Mouse (Mus musculus) forebrain, embryonic 10.5 days (tissue): ENCODE data around the gene Twf1. TPM values are rescaled to one million over a fixed set of nuclear protein-coding genes. Genes with fewer than 3 reads are reported as not detected.

Experiments used
- DNase-seq: peaks from one replicate; pipeline ENCODE4 v3.0.0-alpha.2; 2017; ENCODE audit warnings: low spot score; ENCODE audit errors: extremely low spot score
- H3K27ac ChIP-seq: fragments of 300-500 bp; sonication (generic); 2 replicates; pipeline ENCODE4 v1.5.1; 2016; ENCODE audit warnings: mild to moderate bottlenecking
- H3K27me3 ChIP-seq: fragments of 300-500 bp; sonication (generic); 2 replicates; pipeline ENCODE4 v1.6.1; 2016; ENCODE audit warnings: mild to moderate bottlenecking; ENCODE audit not compliant: poor library complexity, severe bottlenecking
- H3K36me3 ChIP-seq: fragments of 300-500 bp; sonication (generic); replicated peaks from 2 replicates; pipeline ENCODE4 v1.6.1; 2016; ENCODE audit warnings: mild to moderate bottlenecking, moderate library complexity
- H3K4me1 ChIP-seq: fragments of 300-500 bp; sonication (generic); 2 replicates; pipeline ENCODE4 v1.6.1; 2016
- H3K4me3 ChIP-seq: fragments of 300-500 bp; sonication (generic); 2 replicates; pipeline ENCODE4 v1.5.1; 2016; ENCODE audit warnings: mild to moderate bottlenecking, moderate library complexity
- H3K9me3 ChIP-seq: fragments of 300-500 bp; sonication (generic); 2 replicates; pipeline ENCODE4 v1.6.1; 2016; ENCODE audit warnings: mild to moderate bottlenecking, moderate library complexity
- WGBS: fragments of 180-500 bp; shearing (Covaris S2); methylation state at CpG from one replicate; pipeline ENCODE4 v1.1.7; 2016; 5-methylcytosine and 5-hydroxymethylcytosine counted together
- polyA plus RNA-seq: library from polyadenylated mRNA; unstranded; fragments of >200 nt; fragmentation: Nextera tagmentation; extraction: Ambion mirVana; gene quantifications from 2 replicates; pipeline ENCODE4 v1.2.1, GENCODE M21; 2016

The Twf1 gene
- polyA plus RNA-seq, 1 experiment from 2014 or later, result 84.0 TPM

DNA sequence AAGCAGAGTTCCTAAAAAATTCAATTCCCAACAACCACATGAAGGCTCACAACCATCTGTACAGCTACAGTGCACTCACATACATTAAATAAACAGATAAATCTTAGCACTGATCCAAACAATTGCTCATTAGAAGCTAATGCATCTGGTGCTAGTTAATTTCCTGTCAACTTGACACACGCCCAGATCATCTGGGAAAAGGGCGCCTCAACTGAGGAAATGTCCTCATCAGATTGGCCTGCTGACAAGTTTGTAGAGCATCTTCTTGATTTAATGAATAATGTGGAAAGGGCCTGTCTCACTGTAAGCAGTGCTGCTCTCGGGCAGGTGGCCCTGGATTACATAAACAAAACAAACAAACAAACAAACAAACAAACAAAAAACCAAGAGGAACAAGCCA lies 59.2 kb downstream of the Twf1 start:
- WGBS, result 92% methylated on average over 3 of the region's 3 CpGs
- no peaks in the 10 kb centered on the region for H3K27me3 ChIP-seq

More for the DNA sequence above, 59.2 kb downstream of the Twf1 start:
- Histone ChIP-seq H3K4me3 (no peak overlapping the region), H3K9me3 (no peaks in the 10 kb centered on the region), H3K27ac (no peak overlapping the region), H3K36me3 (peaks cover 55% of the 10 kb centered on the region), H3K4me1 (peaks cover 11% of the 10 kb centered on the region; the same call in 1 of the 2 replicates)
- no peak for DNase-seq

Other genes starting within 250 kb of the Twf1 start
- gene Adamts20, start 124.5 kb downstream of the Twf1 start, polyA plus RNA-seq, result 5.0 and 5.4 TPM in 2 replicates
- 11.1 and 11.4 TPM in 2 replicates for gene Pus7l, start 46.3 kb downstream of the Twf1 start, polyA plus RNA-seq
- 3.5 and 3.6 TPM in 2 replicates for gene Irak4, start 46.2 kb downstream of the Twf1 start, polyA plus RNA-seq
- gene Tmem117, start 39.3 kb upstream of the Twf1 start, polyA plus RNA-seq, result 0.70 and 0.74 TPM in 2 replicates